Mouse (Mus musculus): Measurements from ENCODE around the gene Sfxn4.

GRCm38 (mm10) chr19:60795244-60795643 lies 66.0 kb downstream of the Sfxn4 start:
- no peak for TF ChIP-seq CTCF (IDR thresholded peaks at IDR 0.05; ENCODE audit: low read depth)
- TF ChIP-seq EP300 (IDR thresholded peaks at IDR 0.05; ENCODE audit: low read depth): no peak

All from heart, postnatal 0 days (tissue).